Mouse (Mus musculus): ENCODE data around the gene Fam193b. TPM values are rescaled to one million over a fixed set of nuclear protein-coding genes. Genes with fewer than 3 reads are reported as not detected.
"Not testable (repeated sequence)": the region's sequence is repeated elsewhere in the genome, so short reads cannot be mapped to it uniquely, and the experiment has no call there.

The Fam193b gene
- total RNA-seq, 2 experiments from 2014 or later = 65.8 to 67.6 TPM

GRCm38 (mm10) chr13:55575932-55576331, 5.0 kb upstream of the Fam193b start:
- DNase-seq (ENCODE audit: extremely low spot score in 1 of 2, low spot score in 2 of 2) = no peak
- intact Hi-C loops (cut with DNase I) = no loop called here

- intact Hi-C loops (cut with DNase I) = no loop called here
- DNase-seq (ENCODE audit: extremely low spot score in 1 of 2, low spot score in 2 of 2) = no peak
These were observed 3.4 kb upstream of the Fam193b start for GRCm38 (mm10) chr13:55574321-55574720.

GRCm38 (mm10) chr13:55573432-55573831, 2.5 kb upstream of the Fam193b start, which contains the start of gene Tmed9:
Tmed9 (plus strand) TSS chr13:55573732.
- no peak for DNase-seq (ENCODE audit: extremely low spot score in 1 of 2, low spot score in 2 of 2)
- intact Hi-C loops (cut with DNase I) = no loop called here

- intact Hi-C loops (cut with DNase I) = no loop called here
These were observed 1.1 kb upstream of the Fam193b start for GRCm38 (mm10) chr13:55571977-55572376.

GRCm38 (mm10) chr13:55570286-55570973, 490 bp downstream of the Fam193b start:
- DNase-seq (ENCODE audit: extremely low spot score in 1 of 2, low spot score in 2 of 2) = peak in 1 of 2 experiments; percentile 70

More at GRCm38 (mm10) chr13:55571977-55572376, 1.1 kb upstream of the Fam193b start:
- no peak for DNase-seq (ENCODE audit: extremely low spot score in 1 of 2, low spot score in 2 of 2)

GRCm38 (mm10) chr13:55569726-55570285, 1.1 kb downstream of the Fam193b start:
- DNase-seq (ENCODE audit: extremely low spot score in 1 of 2, low spot score in 2 of 2) = peak in 1 of 2 experiments; percentile 73
- intact Hi-C loops (cut with DNase I) = no loop called here

More at GRCm38 (mm10) chr13:55570286-55570973, 490 bp downstream of the Fam193b start:
- intact Hi-C loops (cut with DNase I) = no loop called here

- DNase-seq (ENCODE audit: extremely low spot score in 1 of 2, low spot score in 2 of 2); intact Hi-C loops (cut with DNase I): not testable (repeated sequence)
These were observed 2.4 kb downstream of the Fam193b start for GRCm38 (mm10) chr13:55568524-55568923.

- DNase-seq (ENCODE audit: extremely low spot score in 1 of 2, low spot score in 2 of 2) = no peak
- intact Hi-C loops (cut with DNase I) = no loop called here
These were observed 3.0 kb downstream of the Fam193b start for GRCm38 (mm10) chr13:55567949-55568348.

GRCm38 (mm10) chr13:55567001-55567400, 3.9 kb downstream of the Fam193b start:
- intact Hi-C loops (cut with DNase I) = no loop called here

GRCm38 (mm10) chr13:55563266-55563879, 7.5 kb downstream of the Fam193b start:
- intact Hi-C loops (cut with DNase I) = no loop called here
- DNase-seq (ENCODE audit: extremely low spot score in 1 of 2, low spot score in 2 of 2) = no peak

More at GRCm38 (mm10) chr13:55567001-55567400, 3.9 kb downstream of the Fam193b start:
- DNase-seq (ENCODE audit: extremely low spot score in 1 of 2, low spot score in 2 of 2) = no peak

- no peak for DNase-seq (ENCODE audit: extremely low spot score in 1 of 2, low spot score in 2 of 2)
- intact Hi-C loops (cut with DNase I) = no loop called here
These were observed 13.4 kb downstream of the Fam193b start for GRCm38 (mm10) chr13:55557499-55557898.

GRCm38 (mm10) chr13:55555921-55556320, 15.0 kb downstream of the Fam193b start:
- no peak for DNase-seq (ENCODE audit: extremely low spot score in 1 of 2, low spot score in 2 of 2)

GRCm38 (mm10) chr13:55549061-55549460, 21.9 kb downstream of the Fam193b start:
- DNase-seq (ENCODE audit: extremely low spot score in 1 of 2, low spot score in 2 of 2) = no peak
- intact Hi-C loops (cut with DNase I) = no loop called here

More at GRCm38 (mm10) chr13:55555921-55556320, 15.0 kb downstream of the Fam193b start:
- intact Hi-C loops (cut with DNase I) = no loop called here

- no peak for DNase-seq (ENCODE audit: extremely low spot score in 1 of 2, low spot score in 2 of 2)
- intact Hi-C loops (cut with DNase I) = no loop called here
These were observed 22.5 kb downstream of the Fam193b start for GRCm38 (mm10) chr13:55548426-55548825.

GRCm38 (mm10) chr13:55547916-55548315, 23.0 kb downstream of the Fam193b start:
- DNase-seq (ENCODE audit: extremely low spot score in 1 of 2, low spot score in 2 of 2) = no peak
- intact Hi-C loops (cut with DNase I) = no loop called here

- intact Hi-C loops (cut with DNase I) = no loop called here
- no peak for DNase-seq (ENCODE audit: extremely low spot score in 1 of 2, low spot score in 2 of 2)
These were observed 26.1 kb downstream of the Fam193b start for GRCm38 (mm10) chr13:55544792-55545191.

- no peak for DNase-seq (ENCODE audit: extremely low spot score in 1 of 2, low spot score in 2 of 2)
- intact Hi-C loops (cut with DNase I) = no loop called here
These were observed 27.5 kb downstream of the Fam193b start for GRCm38 (mm10) chr13:55543447-55543846.

- intact Hi-C loops (cut with DNase I) = no loop called here
- DNase-seq (ENCODE audit: extremely low spot score in 1 of 2, low spot score in 2 of 2) = no peak
These were observed 28.0 kb downstream of the Fam193b start for GRCm38 (mm10) chr13:55542891-55543290.

- intact Hi-C loops (cut with DNase I) = no loop called here
- peak in 1 of 2 experiments; percentile 34 for DNase-seq (ENCODE audit: extremely low spot score in 1 of 2, low spot score in 2 of 2)
These were observed 30.0 kb downstream of the Fam193b start for GRCm38 (mm10) chr13:55540933-55541332.
